Mouse (Mus musculus) hindbrain, embryonic 14.5 days (tissue): ENCODE measurements around the gene Gm37240. TPM values are rescaled to one million over a fixed set of nuclear protein-coding genes. Genes with fewer than 3 reads are reported as not detected.

Experiments
- ATAC-seq: fragments of 200-750 bp; cut with Nextera tagmentation; 2 replicates; pipeline ENCODE4 v1.8.0; 2017; ENCODE audit warnings: moderate number of reproducible peaks, mild to moderate bottlenecking, moderate TSS enrichment, moderate library complexity; ENCODE audit not compliant: low FRiP score
- DNase-seq: peaks from one replicate; pipeline ENCODE4 v3.0.0-alpha.2; 2015; ENCODE audit warnings: low spot score
- H3K27ac ChIP-seq: fragments of 300-500 bp; sonication (generic); 2 replicates; pipeline ENCODE4 v1.5.1; 2014; ENCODE audit warnings: mild to moderate bottlenecking, moderate library complexity
- H3K27me3 ChIP-seq: fragments of 300-500 bp; sonication (generic); 2 replicates; pipeline ENCODE4 v1.6.1; 2014; ENCODE audit warnings: mild to moderate bottlenecking, low read length, mixed read lengths; ENCODE audit not compliant: control insufficient read depth, insufficient read depth
- H3K36me3 ChIP-seq: fragments of 300-500 bp; sonication (generic); replicated peaks from 2 replicates; pipeline ENCODE4 v1.6.1; 2014; ENCODE audit not compliant: control insufficient read depth, insufficient read depth
- H3K4me1 ChIP-seq: fragments of 300-500 bp; sonication (generic); replicated peaks from 2 replicates; pipeline ENCODE4 v1.6.1; 2014; ENCODE audit warnings: antibody characterized with exemption, low read length, mixed read lengths; ENCODE audit not compliant: control insufficient read depth, insufficient read depth
- H3K4me2 ChIP-seq: fragments of 300-500 bp; sonication (generic); replicated peaks from 2 replicates; pipeline ENCODE4 v1.6.1; 2014; ENCODE audit warnings: mild to moderate bottlenecking, moderate library complexity
- H3K4me3 ChIP-seq: fragments of 300-500 bp; sonication (generic); replicated peaks from 2 replicates; pipeline ENCODE4 v1.5.1; 2014; ENCODE audit warnings: mild to moderate bottlenecking, low read length
- H3K9ac ChIP-seq: fragments of 300-500 bp; sonication (generic); 2 replicates; pipeline ENCODE4 v1.6.1; 2014
- H3K9me3 ChIP-seq: fragments of 300-500 bp; sonication (generic); 2 replicates; pipeline ENCODE4 v1.6.1; 2016; ENCODE audit warnings: low read length; ENCODE audit not compliant: control insufficient read depth
- WGBS: fragments of 180-500 bp; shearing (Covaris S2); extraction: QIAGEN DNeasy Blood & Tissue Kit; methylation state at CpG from one replicate; pipeline ENCODE4 v1.1.7; 2014; 5-methylcytosine and 5-hydroxymethylcytosine counted together
- polyA plus RNA-seq: library from polyadenylated mRNA; unstranded; fragments of >200 nt; fragmentation: Nextera tagmentation; extraction: Ambion mirVana; gene quantifications from 2 replicates; pipeline ENCODE4 v1.2.1, GENCODE M21; 2014

The Gm37240 gene
- polyA plus RNA-seq, 1 experiment from 2014 or later: 0.94 TPM

GRCm38 (mm10) chr3:84852877-84853276 lies 1034.4 kb downstream of the Gm37240 start:
- DNase-seq (no peak), ATAC-seq (no peak)
- no peak overlapping the region for H3K9ac ChIP-seq
- H3K4me3 ChIP-seq: no peak overlapping the region
- no peak overlapping the region for H3K27ac ChIP-seq
- H3K36me3 ChIP-seq: no peaks in the 10 kb centered on the region
- no peaks in the 10 kb centered on the region for H3K9me3 ChIP-seq
- no peaks in the 10 kb centered on the region for H3K4me1 ChIP-seq
- WGBS: 93% methylated on average over 7 of the region's 7 CpGs
- no peak overlapping the region for H3K4me2 ChIP-seq
- H3K27me3 ChIP-seq: no peaks in the 10 kb centered on the region

- H3K36me3 ChIP-seq: no peaks in the 10 kb centered on the region
- 74% methylated on average over 1 of the region's 1 CpGs for WGBS
- H3K9ac ChIP-seq: no peak overlapping the region
- no peaks in the 10 kb centered on the region for H3K4me1 ChIP-seq
- H3K27me3 ChIP-seq: no peaks in the 10 kb centered on the region
- DNase-seq (no peak), ATAC-seq (no peak)
- H3K27ac ChIP-seq: no peak overlapping the region
- H3K9me3 ChIP-seq: no peaks in the 10 kb centered on the region
- no peak overlapping the region for H3K4me2 ChIP-seq
- H3K4me3 ChIP-seq: no peak overlapping the region
These were observed 1035.5 kb downstream of the Gm37240 start for GRCm38 (mm10) chr3:84851801-84852200.

- ATAC-seq (no peak), DNase-seq (no peak)
- Histone ChIP-seq H3K36me3 (no peaks in the 10 kb centered on the region), H3K27ac (no peak overlapping the region), H3K9me3 (no peaks in the 10 kb centered on the region), H3K4me2 (no peak overlapping the region), H3K4me1 (no peaks in the 10 kb centered on the region), H3K9ac (no peak overlapping the region), H3K27me3 (no peaks in the 10 kb centered on the region), H3K4me3 (no peak overlapping the region)
- 91% methylated on average over 1 of the region's 1 CpGs for WGBS
These were observed 1036.9 kb downstream of the Gm37240 start for GRCm38 (mm10) chr3:84850418-84850817.

- Histone ChIP-seq H3K9ac (no peak overlapping the region), H3K27me3 (no peaks in the 10 kb centered on the region), H3K4me1 (no peaks in the 10 kb centered on the region), H3K9me3 (no peaks in the 10 kb centered on the region), H3K4me2 (no peak overlapping the region), H3K4me3 (no peak overlapping the region), H3K36me3 (no peaks in the 10 kb centered on the region), H3K27ac (no peak overlapping the region)
- no peak for DNase-seq
- WGBS: 83% methylated on average over 4 of the region's 4 CpGs
- ATAC-seq: no peak
These were observed 1038.5 kb downstream of the Gm37240 start for GRCm38 (mm10) chr3:84848798-84849197.

GRCm38 (mm10) chr3:84843594-84843993 lies 1043.7 kb downstream of the Gm37240 start:
- no peaks in the 10 kb centered on the region for H3K27me3 ChIP-seq
- no peaks in the 10 kb centered on the region for H3K9me3 ChIP-seq
- 31% methylated on average over 1 of the region's 1 CpGs for WGBS
- no peak overlapping the region for H3K27ac ChIP-seq
- no peak overlapping the region for H3K4me3 ChIP-seq
- no peak for ATAC-seq
- H3K4me2 ChIP-seq: no peak overlapping the region
- no peak overlapping the region for H3K9ac ChIP-seq
- H3K4me1 ChIP-seq: no peaks in the 10 kb centered on the region
- peak; percentile 88 for DNase-seq
- no peaks in the 10 kb centered on the region for H3K36me3 ChIP-seq

GRCm38 (mm10) chr3:84842793-84843192 lies 1044.5 kb downstream of the Gm37240 start:
- H3K36me3 ChIP-seq: no peaks in the 10 kb centered on the region
- H3K4me3 ChIP-seq: no peak overlapping the region
- 91% methylated on average over 2 of the region's 2 CpGs for WGBS
- no peak overlapping the region for H3K9ac ChIP-seq
- ATAC-seq (no peak), DNase-seq (no peak)
- no peak overlapping the region for H3K4me2 ChIP-seq
- no peaks in the 10 kb centered on the region for H3K27me3 ChIP-seq
- no peaks in the 10 kb centered on the region for H3K9me3 ChIP-seq
- H3K4me1 ChIP-seq: no peaks in the 10 kb centered on the region
- no peak overlapping the region for H3K27ac ChIP-seq

- Histone ChIP-seq H3K36me3 (no peaks in the 10 kb centered on the region), H3K27ac (no peak overlapping the region), H3K9me3 (no peaks in the 10 kb centered on the region), H3K4me1 (no peaks in the 10 kb centered on the region), H3K27me3 (no peaks in the 10 kb centered on the region), H3K4me3 (no peak overlapping the region), H3K4me2 (no peak overlapping the region), H3K9ac (no peak overlapping the region)
- ATAC-seq: no peak
- WGBS: 89% methylated on average over 4 of the region's 4 CpGs
- DNase-seq: no peak
These were observed 1046.0 kb downstream of the Gm37240 start for GRCm38 (mm10) chr3:84841271-84841670.

GRCm38 (mm10) chr3:84839499-84839898 lies 1047.8 kb downstream of the Gm37240 start:
- Histone ChIP-seq H3K4me2 (no peak overlapping the region), H3K9me3 (no peaks in the 10 kb centered on the region), H3K27ac (no peak overlapping the region), H3K36me3 (no peaks in the 10 kb centered on the region), H3K27me3 (no peaks in the 10 kb centered on the region), H3K4me3 (no peak overlapping the region), H3K9ac (no peak overlapping the region), H3K4me1 (no peaks in the 10 kb centered on the region)
- 87% methylated on average over 5 of the region's 5 CpGs for WGBS
- DNase-seq (no peak), ATAC-seq (no peak)

GRCm38 (mm10) chr3:84837984-84838383 lies 1049.3 kb downstream of the Gm37240 start:
- WGBS: 90% methylated on average over 3 of the region's 3 CpGs
- no peak for DNase-seq
- no peak for ATAC-seq
- no peak overlapping the region for H3K4me2 ChIP-seq
- H3K27me3 ChIP-seq: no peaks in the 10 kb centered on the region
- H3K9me3 ChIP-seq: no peaks in the 10 kb centered on the region
- no peak overlapping the region for H3K27ac ChIP-seq
- no peaks in the 10 kb centered on the region for H3K36me3 ChIP-seq
- H3K4me1 ChIP-seq: no peaks in the 10 kb centered on the region
- no peak overlapping the region for H3K9ac ChIP-seq
- H3K4me3 ChIP-seq: no peak overlapping the region

- WGBS: 68% methylated on average over 5 of the region's 5 CpGs
- H3K4me1 ChIP-seq: no peaks in the 10 kb centered on the region
- no peaks in the 10 kb centered on the region for H3K9me3 ChIP-seq
- ATAC-seq (no peak), DNase-seq (no peak)
- no peak overlapping the region for H3K4me2 ChIP-seq
- H3K36me3 ChIP-seq: no peaks in the 10 kb centered on the region
- no peaks in the 10 kb centered on the region for H3K27me3 ChIP-seq
- no peak overlapping the region for H3K4me3 ChIP-seq
- H3K27ac ChIP-seq: no peak overlapping the region
- H3K9ac ChIP-seq: no peak overlapping the region
These were observed 1051.3 kb downstream of the Gm37240 start for GRCm38 (mm10) chr3:84836029-84836428.
